Mouse (Mus musculus) T-helper 1 cell (primary cell): ENCODE measurements around the gene Ddx39.

Experiments
- in situ Hi-C: fragments of 300-600 bp; cut with MboI, MseI; formaldehyde crosslinking; loops from one replicate; pipeline ENCODE4 v1.15.1; 2025; ENCODE audit warnings: high pct_unique_total_duplicates

Gene Ddx39

GRCm38 (mm10) chr8:83698661-83699453, 16.1 kb upstream of the Ddx39 start, which contains the start of gene Pkn1:
Gene Pkn1, minus strand, starts transcription at chr8:83699179.
- in situ Hi-C loops, result no loop called here

- in situ Hi-C loops, result no loop called here
These were observed 15.4 kb upstream of the Ddx39 start for GRCm38 (mm10) chr8:83699566-83699965.

GRCm38 (mm10) chr8:83700423-83701085, 14.4 kb upstream of the Ddx39 start:
- in situ Hi-C loops, result no loop called here

- in situ Hi-C loops, result no loop called here
These were observed 11.6 kb upstream of the Ddx39 start for GRCm38 (mm10) chr8:83703426-83703825.

- in situ Hi-C loops, result no loop called here
These were observed 8.6 kb upstream of the Ddx39 start for GRCm38 (mm10) chr8:83706411-83706810.

GRCm38 (mm10) chr8:83707554-83707953, 7.4 kb upstream of the Ddx39 start:
- in situ Hi-C loops, result no loop called here

GRCm38 (mm10) chr8:83714676-83715030, 324 bp upstream of the Ddx39 start:
- in situ Hi-C loops, result no loop called here

GRCm38 (mm10) chr8:83715771-83716170, 794 bp downstream of the Ddx39 start:
- in situ Hi-C loops, result no loop called here

GRCm38 (mm10) chr8:83716563-83716962, 1.6 kb downstream of the Ddx39 start:
- in situ Hi-C loops, result no loop called here

- in situ Hi-C loops, result no loop called here
These were observed 4.1 kb downstream of the Ddx39 start for GRCm38 (mm10) chr8:83719048-83719447.

- in situ Hi-C loops, result no loop called here
These were observed 4.7 kb downstream of the Ddx39 start for GRCm38 (mm10) chr8:83719693-83720092.

GRCm38 (mm10) chr8:83721405-83722025, 6.5 kb downstream of the Ddx39 start:
- in situ Hi-C loops, result no loop called here

- in situ Hi-C loops, result no loop called here
These were observed 7.7 kb downstream of the Ddx39 start for GRCm38 (mm10) chr8:83722631-83723030.

GRCm38 (mm10) chr8:83723447-83724083, 8.6 kb downstream of the Ddx39 start:
- in situ Hi-C loops, result no loop called here

- in situ Hi-C loops, result loop anchor here (5.0 kb wide), 1 partner anchor 172 kb away; no protein-coding TSS in a partner anchor
These were observed 9.9 kb downstream of the Ddx39 start for GRCm38 (mm10) chr8:83724697-83725482.

- in situ Hi-C loops, result loop anchor here (5.0 kb wide), 1 partner anchor 172 kb away; no protein-coding TSS in a partner anchor
These were observed 10.6 kb downstream of the Ddx39 start for GRCm38 (mm10) chr8:83725521-83726102.

GRCm38 (mm10) chr8:83729009-83729807, 14.2 kb downstream of the Ddx39 start:
- in situ Hi-C loops, result loop anchor here (5.0 kb wide), 1 partner anchor 168 kb away; no protein-coding TSS in a partner anchor

GRCm38 (mm10) chr8:83731906-83732305, 16.9 kb downstream of the Ddx39 start:
- in situ Hi-C loops, result no loop called here

- in situ Hi-C loops, result no loop called here
These were observed 17.9 kb downstream of the Ddx39 start for GRCm38 (mm10) chr8:83732919-83733318.

- in situ Hi-C loops, result no loop called here
These were observed 21.7 kb downstream of the Ddx39 start for GRCm38 (mm10) chr8:83736681-83737080.
